Mouse (Mus musculus) spleen, adult 2 months (tissue): Measurements from ENCODE around the gene Adora3. TPM values are rescaled to one million over a fixed set of nuclear protein-coding genes. Genes with fewer than 3 reads are reported as not detected.

Experiments
- DNase-seq, 2 experiments: peaks; one replicate each; pipeline versions ENCODE4 v3.0.0 to v3.0.0-alpha.2; 2012 to 2021; ENCODE audit warnings: low spot score in 2 of 2, low read depth in 1 of 2
- H3K27ac ChIP-seq: fragments of 200-500 bp; 2 replicates; pipeline ENCODE4 v1.5.1; 2012; ENCODE audit warnings: low read length, inconsistent platforms; ENCODE audit not compliant: insufficient read depth
- H3K27me3 ChIP-seq: fragments of 200-500 bp; 2 replicates; pipeline ENCODE4 v1.6.1; 2012; ENCODE audit warnings: mild to moderate bottlenecking, moderate library complexity, low read length, inconsistent platforms; ENCODE audit not compliant: control insufficient read depth, insufficient read depth
- H3K36me3 ChIP-seq: fragments of 200-500 bp; 2 replicates; pipeline ENCODE4 v1.6.1; 2012; ENCODE audit warnings: mild to moderate bottlenecking, low read length, inconsistent platforms; ENCODE audit not compliant: control insufficient read depth, insufficient read depth
- H3K4me1 ChIP-seq: fragments of 200-500 bp; 2 replicates; pipeline ENCODE4 v1.6.1; 2011; ENCODE audit warnings: inconsistent platforms; ENCODE audit not compliant: control insufficient read depth, insufficient read depth, insufficient read length
- H3K4me3 ChIP-seq: fragments of 200-500 bp; 2 replicates; pipeline ENCODE4 v1.5.1; 2011; ENCODE audit warnings: mild to moderate bottlenecking, inconsistent platforms; ENCODE audit not compliant: insufficient read depth, insufficient read length; ENCODE audit errors: extremely low read depth
- CTCF ChIP-seq: fragments of 200-500 bp; IDR thresholded peaks from 2 replicates; pipeline ENCODE4 v1.5.1; 2011; ENCODE audit warnings: mild to moderate bottlenecking, inconsistent platforms; ENCODE audit not compliant: insufficient read depth, insufficient read length, insufficient replicate concordance; ENCODE audit errors: extremely low read depth
- POLR2A ChIP-seq: fragments of 200-500 bp; IDR thresholded peaks from 2 replicates; pipeline ENCODE4 v1.6.1; 2011; ENCODE audit warnings: low read depth, low read length, inconsistent platforms
- WGBS: fragments of 180-500 bp; shearing (Covaris S2); methylation state at CpG from one replicate; pipeline ENCODE4 v1.1.7; 2018; 5-methylcytosine and 5-hydroxymethylcytosine counted together
- polyA plus RNA-seq: library from polyadenylated mRNA; depleted of rRNA; stranded (reverse); fragments of >200 nt; gene quantifications from 2 replicates; pipeline ENCODE4 v1.2.3, GENCODE M21; 2012; rRNA removed

Adora3 gene
- 0.32 and 0.63 TPM in 2 replicates for polyA plus RNA-seq

DNA sequence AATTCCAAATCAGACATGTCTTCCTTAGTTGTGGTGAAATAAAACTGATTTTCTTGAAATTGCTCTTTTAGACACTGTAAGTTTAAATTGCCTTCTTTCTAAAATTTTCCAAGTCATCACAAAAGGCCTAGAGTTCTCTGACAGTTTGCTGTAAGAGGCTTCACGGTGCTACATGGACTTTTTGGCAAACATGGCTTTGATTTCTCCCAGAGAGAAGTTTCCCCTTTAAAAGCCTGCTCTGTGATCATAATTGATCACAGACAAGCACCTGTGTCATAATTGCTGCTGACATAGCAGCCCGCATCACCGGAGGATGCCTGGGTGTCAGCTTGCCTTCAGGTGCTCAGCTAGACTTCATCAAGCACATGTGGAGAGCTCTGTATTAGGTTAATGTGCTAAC lies at the start of gene Adora3, which contains the start of gene Tmigd3:
Gene Adora3, plus strand, starts transcription at position 301 of the 400 bp plus-strand sequence.
Gene Tmigd3, plus strand, starts transcription at position 346 of the 400 bp plus-strand sequence.
- no peaks in the 10 kb centered on the region for H3K27me3 ChIP-seq

GRCm38 (mm10) chr3:105821504-105821903 lies 49.2 kb upstream of the Adora3 start:
- peaks cover 19% of the 10 kb centered on the region; the same call in 1 of the 2 replicates for H3K4me1 ChIP-seq
- H3K36me3 ChIP-seq, result no peaks in the 10 kb centered on the region
- 91% methylated on average over 3 of the region's 3 CpGs for WGBS
- no peak overlapping the region for H3K4me3 ChIP-seq
- no peak for DNase-seq
- no peak for TF ChIP-seq POLR2A
- no peak for TF ChIP-seq CTCF
- H3K27me3 ChIP-seq, result no peaks in the 10 kb centered on the region
- no peak overlapping the region for H3K27ac ChIP-seq

More for the DNA sequence above, at the start of gene Adora3, which contains the start of gene Tmigd3:
- Histone ChIP-seq H3K27ac (no peak within 1 kb of the TSS), H3K4me3 (no peak within 1 kb of the TSS), H3K4me1 (no peaks in the 10 kb centered on the region), H3K36me3 (no peaks in the 10 kb centered on the region)
- no peak for TF ChIP-seq POLR2A
- TF ChIP-seq CTCF, result no peak
- no peak for DNase-seq
- 93% methylated on average over 3 of the region's 3 CpGs for WGBS

- no peak for DNase-seq
- Histone ChIP-seq H3K4me3 (no peak overlapping the region), H3K4me1 (peaks cover 19% of the 10 kb centered on the region; the same call in 1 of the 2 replicates), H3K36me3 (no peaks in the 10 kb centered on the region), H3K27me3 (no peaks in the 10 kb centered on the region), H3K27ac (no peak overlapping the region)
- no peak for TF ChIP-seq CTCF
- TF ChIP-seq POLR2A, result no peak
These were observed 47.0 kb upstream of the Adora3 start for GRCm38 (mm10) chr3:105823609-105824008.

GRCm38 (mm10) chr3:105824103-105824502 lies 46.6 kb upstream of the Adora3 start:
- Histone ChIP-seq H3K27me3 (no peaks in the 10 kb centered on the region), H3K4me3 (no peak overlapping the region), H3K36me3 (no peaks in the 10 kb centered on the region), H3K27ac (no peak overlapping the region), H3K4me1 (peaks cover 19% of the 10 kb centered on the region; the same call in 1 of the 2 replicates)
- WGBS, result 40% methylated on average over 5 of the region's 5 CpGs
- no peak for DNase-seq
- TF ChIP-seq POLR2A, result no peak

DNA sequence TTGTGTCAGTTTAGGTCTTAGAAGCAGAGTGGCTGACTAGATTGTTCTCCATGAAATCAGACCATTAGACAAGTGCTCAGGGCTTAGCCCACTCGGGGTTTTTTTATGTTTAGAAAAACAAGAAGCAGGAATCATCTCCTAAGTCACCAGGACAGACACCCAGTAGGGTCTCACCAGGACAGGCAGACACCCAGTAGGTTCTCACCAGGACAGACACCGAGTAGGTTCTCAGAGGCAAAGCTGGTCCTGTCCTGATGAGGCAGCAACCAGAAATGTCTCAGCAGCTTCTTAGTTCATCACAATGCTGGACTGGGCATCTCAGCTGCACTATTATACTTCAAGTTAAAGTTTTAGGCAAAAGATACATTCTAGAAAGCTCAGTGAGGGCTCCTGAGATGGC lies 46.0 kb upstream of the Adora3 start:
- Histone ChIP-seq H3K4me3 (no peak overlapping the region), H3K36me3 (no peaks in the 10 kb centered on the region), H3K27me3 (no peaks in the 10 kb centered on the region), H3K27ac (no peak overlapping the region), H3K4me1 (peaks cover 19% of the 10 kb centered on the region; the same call in 1 of the 2 replicates)
- TF ChIP-seq POLR2A (no peak), CTCF (no peak)
- DNase-seq, result no peak
- 72% methylated on average over 2 of the region's 2 CpGs for WGBS

- H3K4me1 ChIP-seq, result peaks cover 19% of the 10 kb centered on the region; the same call in 1 of the 2 replicates
- no peak overlapping the region for H3K4me3 ChIP-seq
- DNase-seq, result peak; percentile 8 to 44
- peak overlapping the region; percentile 37 for H3K27ac ChIP-seq
- WGBS, result 48% methylated on average over 7 of the region's 7 CpGs
- TF ChIP-seq CTCF (no peak), POLR2A (no peak)
- H3K36me3 ChIP-seq, result no peaks in the 10 kb centered on the region
- no peaks in the 10 kb centered on the region for H3K27me3 ChIP-seq
These were observed 45.0 kb upstream of the Adora3 start for GRCm38 (mm10) chr3:105825501-105826161.

GRCm38 (mm10) chr3:105831584-105831983 lies 39.1 kb upstream of the Adora3 start:
- Histone ChIP-seq H3K36me3 (no peaks in the 10 kb centered on the region), H3K4me1 (no peaks in the 10 kb centered on the region; the same call in 1 of the 2 replicates), H3K27me3 (no peaks in the 10 kb centered on the region), H3K4me3 (no peak overlapping the region), H3K27ac (no peak overlapping the region)
- no peak for TF ChIP-seq POLR2A
- no peak for TF ChIP-seq CTCF
- DNase-seq, result no peak
- 97% methylated on average over 3 of the region's 3 CpGs for WGBS
